Mouse (Mus musculus) MEL-GATA-1-ER (cell line): Measurements from ENCODE around the gene Tnrc6b.

Source experiments
- DNase-seq: peaks from one replicate; pipeline ENCODE4 v3.0.0-alpha.2; 2012; ENCODE audit warnings: low read depth; ENCODE audit errors: extremely low read depth

Tnrc6b gene

DNA sequence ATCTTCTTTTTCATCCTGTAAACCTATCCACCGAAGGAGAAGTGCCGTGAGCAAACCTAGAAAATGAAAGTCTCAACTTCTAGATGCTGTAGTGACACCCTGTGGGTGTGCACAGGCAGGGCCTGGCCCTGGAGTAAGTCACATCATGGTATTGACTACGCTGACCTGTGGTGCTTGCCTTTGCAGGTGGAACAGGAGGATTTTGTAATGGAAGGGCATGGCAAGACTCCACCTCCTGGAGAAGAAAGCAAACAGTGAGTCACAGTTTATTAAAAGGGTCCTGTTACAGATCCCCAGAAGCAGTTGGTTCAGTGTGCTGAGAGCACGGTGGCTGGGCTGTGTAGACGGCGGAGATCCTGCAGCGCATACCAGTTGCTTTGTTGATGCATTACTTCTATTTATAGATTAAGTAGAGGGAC lies 73.4 kb downstream of the Tnrc6b start:
- DNase-seq: no peak

DNA sequence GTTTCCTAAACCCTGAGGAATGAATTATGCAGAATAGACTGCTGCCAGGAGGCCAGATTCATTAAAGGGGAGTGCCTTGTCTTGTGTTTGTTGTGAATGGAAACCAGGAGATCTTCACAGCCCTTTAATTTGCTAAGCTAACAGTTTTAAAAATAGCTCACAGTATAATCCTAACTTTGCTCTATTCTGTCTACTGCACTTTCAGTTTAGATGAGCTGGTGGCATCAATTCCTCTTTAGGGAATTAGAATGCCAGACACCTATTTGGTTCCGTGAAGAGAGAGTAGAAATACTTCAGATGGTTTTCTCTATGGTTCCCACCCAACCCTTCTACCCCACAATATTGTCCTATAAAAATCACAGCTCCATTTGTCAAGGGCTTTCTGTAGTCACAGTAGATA lies 74.6 kb downstream of the Tnrc6b start:
- DNase-seq: no peak

DNA sequence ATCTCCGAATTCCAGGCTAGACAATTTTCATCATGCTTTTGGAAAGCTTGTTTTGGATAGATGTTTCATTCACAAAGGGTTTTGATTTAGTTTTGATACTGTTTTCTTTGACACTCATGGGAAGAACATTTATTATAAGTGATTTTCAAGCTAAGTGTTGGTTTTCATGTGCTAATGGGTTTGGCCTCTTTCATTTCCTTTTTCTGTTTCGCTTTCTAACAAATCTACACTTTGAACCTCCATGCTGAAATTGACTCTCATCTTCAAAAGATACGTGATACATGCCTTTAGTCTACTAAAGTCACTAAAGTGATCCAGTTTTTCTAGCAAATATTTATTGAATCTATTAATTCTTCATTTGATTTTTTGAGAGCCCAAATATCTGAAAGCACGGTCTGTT lies 76.6 kb downstream of the Tnrc6b start:
- no peak for DNase-seq

DNA sequence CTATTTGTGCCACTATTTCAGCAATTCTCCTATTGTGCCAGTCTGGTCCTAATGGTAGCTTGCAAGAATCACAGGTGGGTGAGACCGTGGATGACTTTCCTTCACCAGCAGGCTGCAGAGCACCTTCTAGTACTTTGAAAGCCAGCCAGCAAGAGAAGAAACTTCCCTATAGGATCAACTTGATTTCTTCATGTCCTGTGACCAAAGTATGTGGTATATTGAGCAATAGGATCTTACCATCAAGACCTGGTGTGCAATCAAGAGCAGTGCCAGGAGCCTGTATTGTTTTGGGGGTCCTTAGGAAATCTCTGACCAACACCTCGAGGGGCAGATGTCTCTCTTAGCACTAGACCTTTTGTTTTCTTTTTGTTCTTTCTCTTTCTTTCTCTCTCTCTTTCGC lies 81.4 kb downstream of the Tnrc6b start:
- no peak for DNase-seq

DNA sequence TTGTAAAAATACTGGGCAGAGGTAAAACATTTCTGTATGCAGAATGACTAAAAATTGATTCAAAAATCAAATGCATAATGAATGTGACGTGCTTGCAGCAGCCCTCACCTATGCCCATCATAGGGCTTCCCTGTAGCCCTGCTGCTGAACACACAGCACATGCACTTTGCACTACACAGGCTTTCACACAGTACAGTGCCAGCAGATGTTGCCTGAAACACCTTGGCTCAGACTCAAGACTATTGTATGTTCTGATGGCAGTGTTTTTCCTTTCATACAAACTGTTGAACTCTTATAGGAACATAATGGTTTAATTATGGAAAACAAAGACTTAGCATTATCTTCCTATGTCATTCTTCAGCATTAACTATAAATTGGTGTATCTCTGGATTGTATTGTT lies 84.0 kb downstream of the Tnrc6b start:
- no peak for DNase-seq

DNA sequence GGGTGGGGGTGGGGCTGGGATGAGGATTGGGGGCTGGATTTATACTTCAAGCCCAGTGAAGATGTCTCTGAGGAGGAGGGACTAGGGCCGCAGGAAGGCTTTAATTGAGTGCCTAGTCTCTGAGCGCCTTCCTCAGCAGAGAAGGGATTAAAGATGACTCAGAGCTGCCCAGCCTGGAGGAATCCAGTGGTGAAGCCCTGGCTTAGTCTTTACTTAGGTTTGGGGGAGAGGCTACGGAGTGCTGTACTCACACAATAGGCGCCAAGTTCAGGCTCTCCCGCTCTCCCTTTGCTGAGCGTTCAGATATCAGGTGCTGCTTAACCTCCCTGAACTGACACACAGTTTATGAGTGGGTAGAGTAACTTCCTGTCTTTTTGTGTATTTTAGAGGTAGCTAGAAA lies 86.6 kb downstream of the Tnrc6b start:
- peak; percentile 59 for DNase-seq

DNA sequence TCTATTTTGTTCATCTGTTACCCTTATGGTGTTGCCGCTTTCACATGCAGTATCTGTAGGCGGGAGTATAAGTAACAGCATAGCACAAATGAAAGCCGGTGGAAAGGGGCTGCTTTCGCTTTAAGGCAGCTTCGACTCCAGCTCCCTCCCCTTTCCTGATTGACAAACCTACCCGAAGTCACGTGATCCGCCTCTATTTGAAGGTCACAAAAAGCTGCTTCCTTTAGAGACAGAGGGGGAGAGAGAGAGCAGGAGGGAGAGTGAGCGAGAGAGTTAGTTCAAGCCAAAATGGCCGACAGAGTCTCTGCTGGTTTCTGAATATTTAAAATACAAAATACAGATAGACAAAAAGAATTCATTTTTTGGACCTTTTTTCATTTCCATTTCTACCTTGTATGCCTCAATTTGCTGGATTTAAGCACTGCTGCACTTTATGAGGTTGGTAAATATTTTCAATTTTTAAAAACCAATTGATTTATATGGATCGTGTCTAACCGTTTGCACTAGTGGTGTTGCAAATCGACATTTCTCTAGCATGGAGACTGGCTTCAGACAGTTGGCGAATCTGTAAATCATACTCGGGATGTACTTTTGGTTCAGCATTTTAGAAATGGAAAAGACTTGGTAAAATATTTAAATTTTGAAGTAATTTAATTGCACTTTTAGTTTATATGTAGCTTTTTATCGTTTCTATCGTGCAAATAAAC lies 87.4 kb downstream of the Tnrc6b start:
- DNase-seq: peak; percentile 98

DNA sequence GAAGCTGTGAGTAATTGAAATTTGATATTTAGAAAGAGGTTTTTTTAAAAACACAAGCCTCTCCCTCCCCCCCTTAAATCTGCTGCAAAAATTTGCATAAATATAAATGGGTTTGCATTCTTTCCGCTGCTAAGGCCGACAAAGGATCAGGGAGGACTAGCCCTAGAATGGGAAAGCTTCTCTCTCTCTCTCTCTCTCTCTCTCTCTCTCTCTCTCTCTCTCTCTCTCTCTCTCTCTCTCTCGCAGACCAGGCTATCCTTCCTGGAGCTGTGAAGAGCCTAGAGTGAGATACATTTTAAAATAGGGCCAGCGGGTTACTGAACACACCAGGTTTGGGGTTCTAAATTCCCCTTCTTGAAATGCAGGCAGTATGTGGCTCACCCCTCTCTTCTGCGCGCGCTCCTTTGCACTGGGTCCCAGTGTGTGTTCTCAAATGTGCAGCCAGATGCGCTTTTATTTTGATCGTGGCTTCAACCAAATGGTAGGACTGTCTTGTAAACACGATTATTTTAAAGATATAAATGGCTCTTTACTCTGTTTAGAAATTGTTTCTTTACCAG lies 88.0 kb downstream of the Tnrc6b start:
- DNase-seq: peak; percentile 59

DNA sequence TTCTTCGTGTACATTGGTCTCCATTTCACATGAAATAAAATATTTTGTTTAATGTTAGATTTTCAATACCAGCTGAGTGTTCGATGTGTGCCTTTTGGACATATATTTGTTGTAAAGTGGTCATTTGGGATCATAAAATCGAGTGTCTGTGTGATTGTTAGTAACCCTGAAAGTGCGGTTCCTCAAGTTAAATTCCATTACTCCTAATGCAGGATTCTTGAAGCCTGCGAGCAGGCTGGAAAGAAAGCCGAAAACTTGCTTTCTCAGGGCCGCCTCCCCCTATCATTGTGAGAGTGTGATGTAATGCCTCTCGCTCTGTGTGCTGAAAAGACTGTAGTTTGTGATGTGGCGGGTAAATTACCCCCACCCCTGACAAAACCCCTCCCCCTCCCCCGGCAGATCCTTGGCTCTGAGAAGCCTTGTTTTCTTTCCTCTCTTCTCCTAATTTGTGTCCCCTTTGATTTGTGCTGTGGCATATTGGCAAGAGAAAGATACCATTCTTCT lies 88.6 kb downstream of the Tnrc6b start:
- DNase-seq: peak; percentile 69

DNA sequence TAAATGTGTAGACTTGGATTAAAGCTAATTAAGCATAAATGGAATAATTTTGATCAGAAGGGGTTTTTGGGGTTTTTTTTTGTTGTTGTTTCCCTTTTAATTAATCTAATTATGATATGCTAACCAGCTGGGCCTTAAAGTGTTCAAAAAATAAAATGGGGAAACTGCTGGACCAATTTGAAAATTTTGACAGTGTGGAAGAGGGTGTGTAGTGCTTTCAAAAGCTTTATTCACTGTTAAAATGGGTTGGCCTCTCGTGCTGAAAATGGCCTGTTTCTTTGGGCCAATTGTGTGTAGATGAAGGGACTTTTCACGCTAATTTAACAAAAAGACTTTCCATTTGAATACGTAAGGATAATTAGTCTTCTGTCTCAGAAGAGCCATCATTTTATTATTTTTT lies 89.1 kb downstream of the Tnrc6b start:
- no peak for DNase-seq

DNA sequence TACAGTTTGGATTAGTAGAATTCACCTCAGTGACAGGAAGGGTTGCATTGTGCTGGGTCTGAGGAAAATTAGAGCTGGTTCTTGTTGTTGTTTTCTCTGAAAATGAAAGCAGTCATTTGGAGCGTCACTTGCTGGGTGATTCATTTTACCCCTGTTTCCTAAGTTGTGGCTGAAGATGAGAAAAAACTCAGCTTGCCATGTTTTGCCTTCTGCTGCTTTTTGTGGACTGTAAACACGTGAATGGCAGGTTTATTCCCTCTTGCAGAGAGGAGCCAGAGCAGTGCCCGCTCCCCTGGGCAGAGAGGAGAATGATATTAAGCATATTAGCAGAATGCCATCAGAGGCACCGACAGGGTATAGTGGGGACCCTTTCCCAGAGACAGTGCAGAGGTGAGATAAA lies 89.7 kb downstream of the Tnrc6b start:
- no peak for DNase-seq

DNA sequence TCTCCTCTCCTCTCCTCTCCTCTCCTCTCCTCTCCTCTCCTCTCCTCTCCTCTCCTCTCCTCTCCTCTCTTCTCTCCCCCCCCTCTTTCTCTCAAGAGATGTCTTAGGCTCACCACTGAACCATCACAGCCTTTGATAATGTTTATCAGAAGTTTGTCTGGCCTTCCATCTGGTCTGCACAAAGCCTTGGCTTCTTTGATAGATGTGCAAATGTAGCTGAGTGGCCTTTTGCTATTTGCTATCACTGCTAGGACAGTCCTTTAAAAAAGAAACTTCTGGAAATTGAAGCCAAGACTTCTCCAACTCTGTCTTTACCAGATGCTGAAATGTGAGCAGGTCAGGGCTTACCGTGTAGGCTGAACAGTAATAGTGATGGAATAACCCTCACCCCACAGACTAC lies 90.5 kb downstream of the Tnrc6b start:
- peak; percentile 67 for DNase-seq

DNA sequence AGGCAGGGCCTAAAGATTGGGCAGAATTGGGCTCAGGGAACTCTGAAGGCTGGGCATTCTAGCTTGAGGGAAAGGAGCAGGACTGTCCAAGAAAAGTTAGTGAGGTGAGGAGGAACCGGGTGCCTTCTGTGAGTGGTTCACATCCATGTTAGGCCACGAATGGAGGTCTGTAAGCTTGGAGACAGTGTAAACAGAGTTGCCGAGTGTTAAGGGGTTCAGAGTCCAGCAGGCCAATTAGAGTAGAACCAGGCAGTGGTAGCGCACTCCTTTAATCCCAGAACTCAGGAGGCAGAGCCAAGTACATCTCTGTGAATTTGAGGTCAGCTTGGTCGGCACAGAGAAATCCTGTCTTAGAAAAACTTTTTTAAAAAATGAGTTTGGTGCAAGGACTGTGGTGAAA lies 96.0 kb downstream of the Tnrc6b start:
- no peak for DNase-seq

DNA sequence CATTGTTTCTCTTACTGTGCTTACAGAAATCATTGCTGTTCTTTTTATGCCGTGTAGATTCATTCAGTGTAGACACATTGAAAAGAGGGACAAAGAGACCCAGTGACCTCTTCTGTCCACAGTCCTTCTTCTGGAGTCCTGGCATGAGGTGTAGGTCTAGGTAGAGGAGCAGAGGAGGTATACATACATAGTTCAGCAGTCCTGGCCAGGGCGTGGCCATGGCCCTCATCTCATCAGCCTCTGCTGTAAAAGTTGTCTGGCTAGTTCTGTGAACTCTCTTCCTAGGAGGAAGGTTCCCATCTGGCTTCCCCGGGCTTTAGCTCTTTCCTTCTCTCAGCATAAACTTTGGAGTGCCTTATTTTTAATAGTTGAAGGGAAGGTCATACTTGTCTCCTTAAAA lies 99.1 kb downstream of the Tnrc6b start:
- no peak for DNase-seq

DNA sequence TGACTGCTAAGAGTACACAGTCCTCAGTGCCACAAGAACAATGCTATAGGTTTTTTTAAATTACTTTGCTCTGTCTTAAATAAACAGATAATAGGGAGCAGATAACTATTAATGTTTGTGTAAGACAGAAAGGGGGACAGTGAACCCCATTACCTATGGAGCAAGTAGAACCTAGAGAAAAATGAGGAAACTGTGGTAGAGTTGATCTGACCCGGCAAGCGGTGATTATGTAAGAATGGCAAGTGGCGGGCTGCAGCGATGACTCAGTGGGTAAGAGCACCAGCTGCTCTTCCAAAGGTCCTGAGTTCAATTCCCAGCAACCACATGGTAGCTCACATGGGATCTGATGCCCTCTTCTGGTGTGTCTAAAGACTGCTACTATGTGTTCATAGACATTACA lies 101.7 kb downstream of the Tnrc6b start:
- peak; percentile 80 for DNase-seq

DNA sequence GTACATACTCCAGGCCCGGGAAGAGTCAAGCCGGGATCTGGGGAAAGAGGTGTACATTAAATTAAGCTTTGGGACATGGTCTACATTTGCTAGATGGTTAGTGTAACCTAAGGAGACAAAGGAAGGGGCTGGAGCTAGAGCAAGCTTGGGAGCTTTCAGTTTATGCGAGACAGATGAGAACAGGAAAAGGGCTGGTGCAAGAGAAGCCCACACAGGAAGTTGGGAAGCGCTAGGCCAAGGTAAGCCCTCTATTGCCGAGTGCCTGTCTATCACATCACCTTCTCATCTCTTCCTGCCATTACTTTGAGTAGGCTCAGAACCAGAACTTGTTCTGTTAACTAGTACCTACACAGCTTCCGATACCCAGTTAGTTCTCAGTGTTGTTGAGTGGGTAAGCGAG lies 103.7 kb downstream of the Tnrc6b start:
- no peak for DNase-seq

DNA sequence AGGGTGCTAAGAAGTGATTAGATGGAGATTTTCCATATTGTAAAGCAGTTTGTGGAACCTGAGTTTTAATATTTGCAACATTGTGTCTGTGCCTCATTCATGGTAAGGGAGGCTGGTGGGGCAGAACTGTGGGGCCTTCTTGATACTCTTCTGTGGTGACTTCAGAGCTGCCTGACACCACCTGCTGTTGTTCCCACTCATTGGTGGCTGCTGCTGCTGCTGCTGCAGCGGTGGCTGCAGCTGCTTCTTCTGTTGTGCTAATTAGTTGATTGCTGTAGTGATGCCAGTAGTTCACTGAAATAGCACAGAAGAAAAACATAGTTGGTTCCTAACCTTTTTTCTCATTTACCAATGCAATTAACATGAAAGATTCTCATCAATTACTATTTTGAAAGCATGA lies 111.2 kb downstream of the Tnrc6b start:
- DNase-seq: no peak

DNA sequence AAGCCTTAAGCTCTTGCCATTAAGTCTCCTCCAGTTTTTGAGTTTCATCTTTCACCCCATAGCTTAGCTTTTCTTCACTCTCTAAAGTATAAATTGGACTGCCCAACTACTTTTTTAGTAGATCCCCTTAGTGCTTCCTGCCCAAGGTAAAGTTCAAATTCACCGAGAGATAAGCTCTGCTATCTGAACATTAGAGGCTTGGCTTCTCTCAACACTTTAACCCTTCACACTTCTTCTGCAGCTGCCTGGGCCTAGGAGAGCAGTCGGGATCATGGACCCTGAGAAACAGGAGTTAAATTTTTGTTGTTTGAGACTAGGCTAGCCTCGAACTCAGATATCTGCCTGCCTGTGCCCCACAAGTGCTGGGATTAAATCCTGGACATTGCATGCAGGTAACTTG lies 120.1 kb downstream of the Tnrc6b start:
- no peak for DNase-seq

DNA sequence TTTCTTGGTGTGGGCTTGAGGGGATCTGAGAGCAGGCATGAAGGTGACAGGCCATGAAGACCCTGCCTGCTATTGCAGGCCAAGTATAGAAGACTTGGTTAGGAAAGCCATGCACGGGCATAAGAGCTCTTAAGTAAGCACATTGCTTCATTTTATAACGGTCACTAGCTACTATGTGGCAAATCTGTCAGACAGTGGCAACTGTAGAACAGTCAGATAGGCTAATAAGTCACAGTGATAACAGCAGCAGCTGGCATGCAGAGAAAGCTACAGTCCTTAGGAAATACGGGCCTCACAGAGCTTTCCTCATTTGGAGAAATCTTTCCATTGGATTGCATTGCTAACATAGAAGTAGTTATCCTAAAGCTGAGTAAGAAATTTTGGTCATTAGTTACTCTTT lies 121.7 kb downstream of the Tnrc6b start:
- DNase-seq: no peak

DNA sequence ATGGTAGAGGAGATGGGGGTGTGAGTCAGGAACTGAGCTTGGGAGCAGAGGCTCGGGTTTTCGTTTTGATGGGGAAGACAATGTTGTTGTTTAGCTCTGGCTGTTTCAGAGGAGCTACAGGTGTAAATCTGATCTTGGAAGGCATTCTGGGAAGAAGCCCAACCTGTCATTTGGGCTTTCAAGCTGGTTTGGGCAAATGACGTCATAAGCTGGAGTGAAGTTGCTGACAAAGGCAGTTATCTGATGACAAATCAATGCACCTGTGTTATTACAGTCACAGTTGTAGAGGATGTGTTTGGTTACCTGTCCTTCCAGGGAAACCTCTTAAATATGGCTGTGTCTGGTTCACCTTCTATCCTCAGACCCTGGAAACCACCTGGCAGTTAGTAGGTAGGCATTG lies 125.1 kb downstream of the Tnrc6b start:
- DNase-seq: no peak

DNA sequence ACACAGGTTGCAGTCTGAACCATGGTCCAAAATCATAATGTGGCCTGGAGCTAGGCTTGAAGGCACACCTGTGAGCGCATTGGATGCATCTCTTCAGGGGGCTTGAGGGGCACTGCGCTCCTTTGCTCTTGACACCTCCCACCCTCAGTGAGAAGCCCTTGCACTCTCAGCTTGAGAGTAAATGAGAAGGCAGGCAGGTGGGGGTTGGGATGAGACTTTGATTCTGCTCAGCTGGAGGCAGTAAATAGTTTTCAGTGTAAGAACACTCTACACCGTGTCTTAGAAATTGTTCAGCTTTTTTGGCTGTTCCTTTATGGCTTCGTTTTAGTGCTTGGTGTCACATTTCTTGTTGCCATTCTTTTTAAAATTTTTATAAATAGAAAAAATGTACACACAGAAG lies 127.7 kb downstream of the Tnrc6b start:
- no peak for DNase-seq

DNA sequence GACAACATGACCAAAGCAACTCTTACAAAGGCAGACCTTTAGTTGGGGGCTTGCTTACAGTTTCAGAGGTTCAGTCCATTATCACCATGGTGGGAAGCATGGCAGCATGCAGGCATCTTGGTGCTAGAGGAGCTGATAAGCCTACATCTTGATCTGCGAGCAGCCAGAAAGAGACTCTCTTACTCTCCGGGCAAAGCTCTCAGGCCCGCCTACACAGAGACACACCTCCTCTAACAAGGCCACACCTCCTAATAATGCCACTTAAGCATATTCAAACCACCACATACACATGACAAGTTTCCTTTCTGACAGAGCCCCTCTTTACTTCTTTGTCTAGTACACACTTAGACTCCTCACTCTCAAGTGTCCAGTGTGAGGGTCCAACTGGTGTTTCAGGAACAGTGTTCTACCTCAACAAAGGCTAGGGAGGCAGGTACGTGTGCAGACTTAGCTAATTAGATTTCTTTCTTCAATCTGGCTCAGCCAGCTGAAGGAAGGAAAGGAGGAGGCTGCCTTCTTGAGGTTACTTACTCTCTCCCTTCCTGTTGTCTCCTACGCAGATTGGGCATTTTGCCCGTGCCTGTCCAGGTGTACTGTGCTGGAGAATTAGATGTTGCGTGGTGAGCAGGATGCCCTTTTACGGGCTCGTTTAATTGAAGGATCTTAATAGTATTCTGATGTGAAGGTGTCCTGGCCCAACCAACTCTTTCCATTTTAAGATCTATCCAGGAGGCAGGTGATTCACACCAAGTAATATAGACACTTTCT lies 128.7 kb downstream of the Tnrc6b start:
- DNase-seq: no peak

DNA sequence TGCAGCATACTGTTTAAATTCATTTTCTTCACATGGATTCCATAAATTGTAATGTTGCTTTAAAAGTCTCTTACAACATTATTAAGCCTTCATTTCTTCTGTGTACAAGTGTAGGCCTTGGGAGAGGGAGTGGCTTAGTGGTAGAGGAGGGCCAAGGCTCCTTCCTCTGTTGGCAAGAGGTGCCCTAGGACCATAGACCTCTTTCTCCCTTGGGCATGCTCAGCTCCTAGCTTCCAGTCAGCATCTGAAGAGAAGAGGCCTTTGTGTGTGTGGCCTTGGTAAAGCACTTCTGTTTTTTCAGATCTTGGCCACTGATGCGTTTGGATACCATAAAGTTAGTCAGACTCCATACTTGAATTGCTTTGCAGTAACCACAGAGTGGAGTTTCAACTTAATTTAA lies 133.1 kb downstream of the Tnrc6b start:
- DNase-seq: no peak
